Mouse (Mus musculus): ENCODE results near the gene Tbl1x.

Gene Tbl1x

DNA sequence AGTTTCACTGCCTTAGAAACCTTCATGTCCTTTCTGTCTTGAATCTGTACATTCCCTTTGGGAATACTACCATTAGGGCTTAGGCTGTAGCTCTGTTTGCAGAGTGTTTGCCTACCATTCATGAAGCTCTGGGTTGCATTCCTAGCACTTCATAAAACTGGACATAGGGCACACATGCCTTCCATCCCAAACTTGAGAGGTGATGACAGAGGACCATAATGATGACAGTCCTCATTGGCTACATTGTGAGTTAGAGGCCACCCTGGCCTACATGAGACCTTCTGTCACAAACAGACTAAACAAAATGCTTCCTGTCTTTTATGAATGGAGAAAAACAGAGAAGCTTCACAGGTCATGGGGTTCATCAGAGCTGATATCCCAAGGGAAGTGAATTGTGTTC, 33.2 kb downstream of the Tbl1x start:
- DNase-seq (ENCODE audit: low read depth in 1 of 2, low spot score in 2 of 2), result no peak

DNA sequence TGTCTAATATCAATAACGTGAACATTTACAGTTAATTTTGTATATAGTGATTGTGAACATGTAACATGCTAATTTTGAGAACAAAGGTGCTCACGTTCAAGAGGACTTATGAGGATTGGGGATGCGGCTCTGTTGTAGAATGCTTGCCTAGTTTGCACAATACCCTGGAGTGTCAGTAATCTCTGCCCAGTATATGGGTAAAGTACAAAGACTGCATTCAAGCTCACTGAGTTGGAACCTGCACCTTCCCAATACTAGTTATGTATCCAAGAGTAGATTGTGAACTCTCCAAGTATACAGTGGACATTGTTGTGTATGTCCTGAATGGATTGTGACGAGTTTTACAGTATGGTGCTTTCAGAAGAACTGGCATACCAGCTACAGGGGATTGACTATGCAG, 33.7 kb downstream of the Tbl1x start:
- no peak for DNase-seq (ENCODE audit: low read depth in 1 of 2, low spot score in 2 of 2)

DNA sequence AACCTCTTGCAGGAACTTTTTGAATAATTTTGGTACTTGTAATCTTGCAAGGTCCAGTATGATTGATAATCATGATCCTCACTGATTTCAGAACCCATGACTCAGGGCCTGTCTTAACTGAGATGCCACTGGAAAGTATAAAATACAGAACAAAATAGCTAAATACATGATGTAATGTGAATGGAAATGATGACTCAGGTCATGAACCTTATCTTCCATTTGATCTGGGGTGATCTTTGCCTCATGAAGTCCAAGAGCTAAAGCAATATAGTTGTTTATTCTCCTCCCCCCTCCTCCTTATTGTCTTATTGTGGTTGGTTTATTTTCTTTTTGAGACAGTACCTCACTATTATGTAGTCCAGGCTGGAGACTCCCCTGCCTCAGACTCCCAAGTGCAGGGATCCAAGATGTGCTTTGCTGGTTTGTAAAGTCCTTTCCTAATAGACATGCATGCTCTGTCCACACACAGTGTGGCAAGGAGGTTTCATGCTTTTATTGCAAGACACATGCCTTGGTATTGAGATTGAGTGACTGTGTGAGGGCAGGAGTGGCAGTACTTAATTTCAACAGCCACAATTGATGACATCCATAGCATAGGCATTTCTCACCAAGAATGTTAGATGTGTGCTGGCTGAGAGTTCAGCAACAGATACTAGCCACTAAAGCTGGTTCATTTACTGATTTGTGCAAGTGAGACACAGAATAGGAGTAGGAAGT, 34.7 kb downstream of the Tbl1x start:
- DNase-seq (ENCODE audit: low read depth in 1 of 2, low spot score in 2 of 2), result no peak

DNA sequence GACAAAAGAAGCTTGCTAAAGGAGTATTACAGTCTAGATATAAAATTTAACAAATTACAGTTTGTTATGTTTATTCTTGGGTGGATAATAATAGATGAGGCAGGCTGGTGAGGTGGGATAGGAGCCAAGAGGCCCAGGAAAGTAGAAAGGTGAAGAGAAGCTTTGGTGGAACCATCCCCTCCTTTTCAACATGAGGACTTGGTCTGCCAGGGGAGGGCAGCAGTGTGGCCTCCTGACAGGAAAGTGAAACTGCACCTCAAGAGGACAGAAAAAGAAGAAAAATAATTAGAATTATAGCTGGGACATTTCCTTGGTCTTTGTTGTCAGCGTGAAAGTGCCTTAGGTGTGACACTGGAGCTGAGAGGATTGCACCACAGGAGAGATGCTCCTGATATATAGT, 35.6 kb downstream of the Tbl1x start:
- no peak for DNase-seq (ENCODE audit: low read depth in 1 of 2, low spot score in 2 of 2)

DNA sequence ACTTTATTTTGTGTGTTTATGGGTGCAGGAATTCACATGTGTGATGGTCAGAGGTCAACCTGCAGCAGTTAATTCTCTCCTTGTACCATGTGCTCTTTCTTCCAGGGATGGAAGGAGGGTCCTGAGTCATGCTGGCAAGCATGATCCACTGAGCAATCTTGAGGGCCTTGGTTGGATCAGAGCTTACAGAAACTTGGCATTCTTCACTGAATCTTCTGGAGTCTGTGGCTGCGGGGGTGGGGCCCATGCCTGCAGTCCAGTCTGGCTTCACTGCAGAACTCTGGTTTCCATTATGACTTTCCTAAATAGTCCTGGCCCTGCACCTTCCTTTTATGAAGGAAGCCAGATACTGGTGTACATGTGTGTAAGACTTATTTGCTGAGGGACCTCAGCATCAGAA, 38.1 kb downstream of the Tbl1x start:
- DNase-seq (ENCODE audit: low read depth in 1 of 2, low spot score in 2 of 2), result no peak

DNA sequence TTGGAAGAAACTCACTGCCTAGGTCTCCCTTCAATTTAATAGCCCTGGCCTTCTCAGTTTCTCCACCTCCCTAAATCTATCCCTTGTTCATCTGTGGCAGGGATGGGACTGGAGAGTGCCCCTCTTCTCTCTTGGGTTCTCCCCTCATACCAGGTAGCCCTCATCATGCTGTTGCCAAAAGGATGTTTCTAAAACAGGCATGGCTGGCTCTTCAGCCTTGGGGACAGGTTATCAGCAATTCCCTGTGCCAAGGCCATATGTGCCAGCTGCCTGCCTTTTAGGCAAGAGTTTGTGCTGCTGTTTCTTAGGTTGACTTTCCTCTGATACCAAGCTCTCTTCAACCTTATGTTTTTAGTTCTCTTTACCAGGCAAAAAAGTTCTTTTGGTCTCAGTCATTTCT, 39.6 kb downstream of the Tbl1x start:
- no peak for DNase-seq (ENCODE audit: low read depth in 1 of 2, low spot score in 2 of 2)

DNA sequence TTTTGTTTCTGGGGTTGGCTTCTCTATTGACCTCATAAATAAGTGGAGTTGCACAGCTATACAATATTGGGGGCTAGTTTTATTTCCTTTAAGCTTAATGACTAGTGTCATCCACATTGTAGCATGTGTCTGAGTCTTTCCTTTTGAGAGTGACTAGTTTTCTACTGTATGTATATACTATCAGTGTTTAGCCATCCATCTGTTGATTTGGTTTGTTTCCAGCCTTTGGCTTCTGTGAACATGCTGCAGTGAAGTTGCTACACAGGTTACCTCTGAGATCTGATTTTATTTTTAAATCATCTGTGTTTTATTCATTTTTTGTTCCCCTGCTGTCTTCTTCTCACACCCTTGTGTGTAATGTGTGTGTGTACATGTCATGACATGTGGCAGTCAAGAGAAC, 40.5 kb downstream of the Tbl1x start:
- DNase-seq (ENCODE audit: low read depth in 1 of 2, low spot score in 2 of 2), result no peak

DNA sequence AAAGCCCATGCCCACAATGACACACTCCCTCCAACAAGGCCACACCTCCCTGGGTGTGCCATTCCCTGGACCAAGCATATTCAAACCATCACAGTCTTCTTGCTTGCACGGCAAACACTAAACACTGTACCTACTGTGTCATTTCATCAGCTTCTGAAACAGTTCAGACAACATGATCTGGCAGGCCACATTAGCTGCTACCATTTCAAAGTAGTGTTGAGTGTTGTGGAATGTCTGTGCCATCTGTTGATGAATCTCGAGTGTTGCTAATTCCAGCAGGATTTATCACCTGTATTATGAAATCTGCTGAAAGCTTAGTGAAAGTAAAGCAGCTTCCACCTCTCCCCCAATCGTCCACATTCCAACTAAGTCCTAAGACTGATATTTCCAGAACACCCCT, 41.3 kb downstream of the Tbl1x start:
- no peak for DNase-seq (ENCODE audit: low read depth in 1 of 2, low spot score in 2 of 2)

DNA sequence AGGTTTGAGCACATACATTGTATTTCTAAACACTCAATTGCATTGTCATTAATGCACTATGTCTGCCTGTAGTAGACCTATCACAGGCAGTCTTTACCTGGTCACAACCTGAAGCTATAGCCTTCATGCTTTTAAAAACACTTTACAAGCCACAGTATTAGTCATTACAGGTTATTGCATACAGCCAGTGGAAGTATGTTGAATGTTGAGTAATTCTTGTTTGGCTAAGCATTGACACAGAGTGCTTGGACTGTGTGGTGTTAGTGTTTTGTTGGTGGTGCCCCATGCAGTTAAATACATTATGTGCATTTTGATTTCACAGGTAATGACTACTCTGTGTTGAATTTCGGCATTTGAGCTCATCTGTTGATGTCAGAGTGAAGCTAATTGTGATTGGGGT, 45.2 kb downstream of the Tbl1x start:
- DNase-seq (ENCODE audit: low read depth in 1 of 2, low spot score in 2 of 2), result no peak

DNA sequence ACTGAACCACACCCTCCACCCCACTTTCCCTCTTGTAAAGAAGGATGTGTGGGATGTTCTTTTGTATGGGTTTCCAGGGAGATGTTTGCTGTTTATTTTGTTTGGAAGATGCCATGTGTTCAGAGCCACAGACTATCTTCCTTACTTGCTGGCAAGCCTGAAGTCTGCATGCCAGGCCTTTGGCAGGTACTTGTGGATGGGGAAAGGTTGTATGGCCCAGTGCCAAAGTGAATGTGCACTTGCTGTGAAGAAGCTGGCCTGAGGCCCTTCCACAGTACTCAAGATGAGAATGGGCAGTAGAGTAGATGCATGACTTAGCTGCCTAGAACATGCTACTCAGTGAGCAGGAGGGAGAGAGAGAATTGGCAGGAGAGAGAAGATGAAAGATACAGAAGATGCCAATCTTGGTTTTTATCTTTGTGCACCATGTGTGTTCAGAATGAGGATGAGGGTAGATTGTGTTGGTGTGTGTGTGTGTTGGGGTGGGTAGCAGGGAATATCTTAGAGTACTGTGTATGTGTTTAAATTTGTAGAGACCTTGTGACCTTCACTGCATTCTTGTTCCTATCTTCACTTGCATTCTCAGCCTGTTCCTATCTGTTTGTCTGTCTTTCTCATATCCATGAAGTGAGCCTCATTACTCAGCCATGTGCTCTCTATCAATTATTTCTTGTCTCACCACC, 48.5 kb downstream of the Tbl1x start:
- no peak for DNase-seq (ENCODE audit: low read depth in 1 of 2, low spot score in 2 of 2)

DNA sequence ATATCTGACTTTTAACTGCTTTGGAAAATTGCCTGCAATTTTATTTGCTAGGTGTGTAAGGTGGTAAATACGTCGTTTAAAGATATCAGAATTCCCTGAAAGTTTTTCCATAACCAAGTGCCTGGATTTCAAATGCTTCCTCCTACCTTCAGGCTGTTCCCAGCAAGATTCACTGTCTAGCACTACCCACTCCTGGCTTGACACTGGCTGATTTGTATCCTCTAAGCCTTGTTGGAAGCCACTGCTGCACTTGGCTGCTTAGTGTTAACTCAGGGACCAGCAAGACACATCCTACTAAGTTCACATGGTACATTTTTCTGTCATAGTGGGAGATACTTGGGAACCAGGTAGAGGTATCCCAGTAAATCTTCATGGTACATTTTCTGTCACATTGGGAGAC, 52.8 kb downstream of the Tbl1x start:
- no peak for DNase-seq (ENCODE audit: low read depth in 1 of 2, low spot score in 2 of 2)

DNA sequence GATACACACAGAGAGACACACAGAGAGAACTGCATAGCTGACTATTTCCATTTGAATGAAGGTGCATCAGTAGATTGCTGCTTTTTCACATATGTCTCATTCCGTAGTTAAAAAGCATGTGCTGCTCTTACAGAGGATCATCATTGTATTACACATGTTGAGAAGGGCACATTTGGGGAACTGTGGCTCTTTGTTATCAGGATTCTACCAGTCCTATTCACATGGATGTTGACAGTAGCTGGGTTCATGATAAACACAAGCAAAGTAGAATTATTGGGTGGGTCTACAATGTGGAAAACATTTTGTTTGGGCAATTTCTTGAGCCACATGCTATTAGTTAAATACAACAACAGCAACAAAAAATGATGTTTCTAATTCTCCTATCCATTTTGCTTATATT, 55.9 kb downstream of the Tbl1x start:
- DNase-seq (ENCODE audit: low read depth in 1 of 2, low spot score in 2 of 2), result no peak

DNA sequence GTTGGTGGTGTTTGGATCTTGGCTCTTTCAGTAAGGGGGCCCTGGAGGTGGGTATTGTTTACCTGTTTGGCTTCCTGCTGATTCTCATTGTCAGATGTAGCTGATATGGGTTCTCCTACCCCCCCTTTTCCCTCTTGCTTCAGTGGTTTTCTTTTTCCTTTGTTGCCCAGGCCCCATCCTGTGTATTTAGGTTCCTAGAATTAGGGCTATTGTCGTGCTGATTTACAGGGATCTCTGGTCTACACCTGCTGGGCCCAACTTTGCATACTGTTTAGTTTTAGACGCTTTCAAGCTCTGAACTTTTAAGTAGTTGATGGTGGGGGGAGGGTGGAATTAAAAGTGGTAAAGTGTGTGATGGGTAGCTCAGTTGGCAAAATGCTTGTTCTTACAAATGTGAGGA, 57.2 kb downstream of the Tbl1x start:
- DNase-seq (ENCODE audit: low read depth in 1 of 2, low spot score in 2 of 2), result no peak

DNA sequence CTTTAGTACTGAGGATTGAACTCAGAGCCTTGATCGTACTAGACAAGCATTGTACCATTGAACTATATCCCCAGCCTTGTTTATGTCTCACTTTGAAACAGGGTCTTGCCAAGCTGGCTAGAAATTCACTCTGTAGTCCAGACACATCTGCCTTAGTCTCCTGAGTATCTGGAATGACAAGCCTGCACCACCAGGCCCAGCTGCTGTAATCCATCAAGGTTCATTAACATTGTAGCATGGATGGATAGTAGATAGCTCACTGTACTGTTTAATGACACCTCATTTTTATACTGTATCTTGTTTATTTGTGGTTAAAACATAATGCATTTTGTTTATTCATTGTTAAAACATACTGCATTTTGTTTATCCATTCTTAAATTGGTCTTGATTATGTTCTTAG, 62.9 kb downstream of the Tbl1x start:
- no peak for DNase-seq (ENCODE audit: low read depth in 1 of 2, low spot score in 2 of 2)

DNA sequence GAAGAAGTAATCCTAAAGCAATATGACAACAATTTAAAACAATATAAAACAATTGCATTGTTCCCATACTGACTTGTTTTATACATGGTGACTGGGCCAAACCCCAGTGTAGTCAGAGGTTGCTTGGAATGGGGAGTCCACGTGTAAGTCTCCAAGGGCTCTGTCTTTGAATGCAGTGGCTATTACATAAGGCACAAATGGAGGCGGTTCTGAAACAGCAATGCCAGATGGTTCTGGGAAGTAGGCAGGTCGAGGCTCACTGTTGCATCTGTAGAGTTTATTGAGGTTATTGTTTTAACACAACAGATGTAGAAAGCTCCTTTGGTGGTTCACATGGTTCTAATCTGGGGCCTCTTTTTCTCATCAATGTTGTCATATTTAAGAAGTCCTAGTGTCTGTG, 66.3 kb downstream of the Tbl1x start:
- no peak for DNase-seq (ENCODE audit: low read depth in 1 of 2, low spot score in 2 of 2)

DNA sequence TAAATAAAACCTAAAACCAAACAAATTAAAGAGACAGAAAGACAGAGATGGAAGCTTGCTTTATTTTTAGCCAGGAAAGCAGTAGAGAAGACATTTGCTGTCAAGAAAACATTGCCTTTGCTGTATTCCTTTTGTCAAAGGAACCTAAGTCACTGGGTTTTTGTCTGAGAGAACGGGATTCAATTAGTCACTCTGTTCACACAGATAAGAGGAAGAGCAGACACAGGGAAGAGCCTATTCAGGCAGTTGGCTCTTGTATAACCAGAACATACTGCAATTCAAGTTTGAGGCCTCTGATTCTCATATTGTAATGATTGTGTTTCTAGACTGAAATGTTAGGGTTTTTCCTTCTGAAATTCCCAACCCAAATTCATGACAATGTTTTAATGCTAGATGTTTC, 67.4 kb downstream of the Tbl1x start:
- DNase-seq (ENCODE audit: low read depth in 1 of 2, low spot score in 2 of 2), result no peak

DNA sequence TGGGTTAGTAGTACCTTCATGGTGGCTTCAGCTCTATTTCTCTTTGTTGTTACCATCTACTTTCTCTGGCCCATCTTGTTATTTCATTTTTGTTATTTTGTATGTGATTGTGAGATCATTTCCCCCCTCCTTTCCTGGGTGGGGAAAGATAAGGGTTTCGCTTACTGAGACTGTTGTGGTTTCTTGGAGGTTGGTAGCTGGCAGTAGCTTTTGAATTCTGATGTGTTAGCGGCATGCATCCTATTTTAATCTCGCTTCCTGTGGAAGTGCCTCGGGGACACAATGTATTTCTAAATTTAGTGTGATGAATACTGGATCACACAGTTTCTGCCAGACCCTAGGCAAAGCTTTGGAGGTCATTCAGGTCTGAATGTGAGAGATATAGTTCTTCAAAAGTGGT, 69.2 kb downstream of the Tbl1x start:
- no peak for DNase-seq (ENCODE audit: low read depth in 1 of 2, low spot score in 2 of 2)

DNA sequence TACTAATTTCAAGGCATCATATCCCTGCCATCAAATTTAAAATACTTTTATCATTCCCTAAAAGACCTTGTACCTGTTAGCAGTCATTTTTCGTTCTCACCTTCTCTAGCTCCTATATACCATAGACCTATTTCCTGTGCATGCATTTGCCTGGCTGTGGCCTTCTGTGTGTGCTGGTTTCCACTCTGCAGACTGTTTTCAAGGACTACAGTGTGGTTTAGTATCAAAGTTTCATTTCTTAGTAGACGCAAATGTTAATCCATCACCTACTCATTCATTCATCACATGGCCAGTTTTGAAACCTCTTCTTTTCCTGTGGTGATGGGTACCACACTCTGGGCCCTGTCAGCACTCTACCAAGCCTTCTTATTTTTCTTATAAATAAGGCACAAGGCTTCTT, 75.2 kb downstream of the Tbl1x start:
- no peak for DNase-seq (ENCODE audit: low read depth in 1 of 2, low spot score in 2 of 2)

DNA sequence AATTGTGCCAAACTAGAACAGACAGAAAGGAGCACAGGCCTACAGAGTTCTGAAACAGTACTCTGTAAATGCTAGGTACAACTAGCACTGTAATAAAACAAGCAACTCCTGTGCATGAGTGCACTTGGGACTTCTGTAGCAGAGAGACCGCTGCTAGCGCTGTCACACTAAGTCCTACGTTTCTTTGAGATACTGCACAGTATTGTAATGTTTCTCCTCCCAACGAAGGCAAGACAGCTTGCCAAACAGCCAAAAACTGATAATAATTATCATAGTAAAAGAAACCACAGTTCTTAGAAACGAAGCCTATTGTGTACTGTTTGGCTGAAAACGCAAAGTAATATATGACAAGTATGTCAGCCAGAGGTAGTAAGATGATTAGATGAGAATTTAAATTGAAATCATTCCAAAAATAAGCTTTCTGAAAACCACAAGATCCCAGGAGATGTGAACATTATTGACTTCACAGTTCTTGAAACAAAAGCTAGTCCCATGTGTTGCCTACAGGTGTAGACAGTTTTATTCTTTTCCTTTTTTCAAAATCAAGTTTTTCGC, 83.9 kb downstream of the Tbl1x start:
- DNase-seq (ENCODE audit: low read depth in 1 of 2, low spot score in 2 of 2), result no peak

DNA sequence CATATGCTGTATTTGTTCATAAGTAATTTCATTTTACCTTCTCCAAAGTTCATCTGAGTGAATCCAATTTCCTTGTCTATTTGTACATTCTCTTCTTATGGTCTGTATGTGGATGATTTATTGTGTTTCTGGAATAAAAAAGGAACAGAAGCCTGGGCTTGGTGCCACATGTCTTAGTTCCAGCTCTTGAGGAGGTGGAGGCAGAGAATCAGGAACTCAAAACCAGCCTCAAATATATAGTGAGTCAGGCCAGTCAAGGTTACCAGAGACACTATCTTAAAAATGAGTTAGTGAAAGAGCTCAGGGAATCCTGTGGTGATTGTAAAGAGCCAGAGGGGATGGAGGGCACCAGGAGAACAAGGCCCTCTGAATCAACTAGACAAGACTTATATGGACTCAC, 86.9 kb downstream of the Tbl1x start:
- no peak for DNase-seq (ENCODE audit: low read depth in 1 of 2, low spot score in 2 of 2)

DNA sequence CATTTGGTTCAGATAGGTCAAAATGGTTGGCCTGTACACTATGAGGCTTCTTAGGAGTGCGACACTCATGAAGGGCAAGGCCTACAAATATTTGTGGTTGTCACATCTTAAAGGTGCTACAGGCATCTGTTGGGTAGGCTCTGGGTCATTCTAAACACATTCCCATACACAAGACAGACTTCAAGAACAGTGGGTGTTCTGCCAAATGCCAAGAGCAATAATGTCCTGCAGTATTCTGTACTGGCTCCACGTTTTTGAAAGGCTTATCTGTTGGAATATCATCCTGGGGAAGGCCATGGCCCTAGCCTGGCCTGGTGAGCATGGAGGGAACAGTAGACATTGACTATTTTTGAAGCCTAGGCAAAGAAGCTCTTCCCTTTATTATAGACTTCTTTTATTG, 87.9 kb downstream of the Tbl1x start:
- DNase-seq (ENCODE audit: low read depth in 1 of 2, low spot score in 2 of 2), result no peak

DNA sequence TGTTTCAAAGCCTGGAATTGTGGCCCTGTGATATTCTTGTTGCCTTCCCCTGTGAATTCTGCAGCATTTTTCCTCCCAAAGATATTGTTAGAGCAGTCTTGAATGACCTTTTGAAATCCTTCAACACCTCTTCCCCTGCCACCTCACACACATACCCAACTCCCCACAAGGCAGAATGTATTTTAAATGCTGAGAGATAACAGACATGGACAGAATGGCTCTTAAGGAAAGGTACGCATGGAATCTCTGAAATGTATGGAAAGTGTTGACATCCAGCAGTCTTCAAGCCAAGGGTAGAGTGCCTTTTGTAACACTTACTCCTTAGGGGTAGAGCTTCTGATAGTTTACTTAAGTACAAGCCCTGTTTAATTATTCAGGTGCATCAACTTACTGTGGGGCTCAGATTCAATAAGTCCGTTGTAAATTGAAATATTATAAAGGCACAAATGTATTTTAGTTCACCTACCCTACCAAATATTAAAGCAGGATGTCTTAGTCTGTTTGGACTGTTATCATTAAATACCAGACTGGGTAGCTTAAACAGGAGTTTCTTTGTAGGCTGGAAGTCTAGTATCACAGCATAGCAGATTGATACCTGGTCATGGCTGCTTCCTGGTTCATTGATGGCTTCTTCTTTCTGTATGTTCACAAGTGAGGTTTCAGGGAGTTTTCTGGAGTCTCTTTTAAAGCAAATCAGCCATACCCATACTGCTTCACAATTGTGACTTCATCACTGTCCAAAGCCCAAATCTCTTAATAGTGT, 92.9 kb downstream of the Tbl1x start:
- no peak for DNase-seq (ENCODE audit: low read depth in 1 of 2, low spot score in 2 of 2)

All from monocyte, adult 2 months (primary cell).